In genomic region chr5:144752432-144752831, GRCm38 (mm10) we compare ENCODE assay signal across 9 mouse cellular contexts. TPM values are rescaled to one million over a fixed set of nuclear protein-coding genes. Genes with fewer than 3 reads are reported as not detected.
A peak's percentile ranks its signal among the peaks of the same experiment; 100 is the strongest.
DNase-seq lines count a peak whose midpoint lies in the region; ATAC-seq and TF ChIP-seq lines count a peak whose summit lies in the region.
"Had no signal": no experiment of that assay in that cellular context is flagged by ENCODE, and none has a peak within 500 bp of the region (broad histone marks: within the 10 kb centered on the region; RNA-seq: fewer than 3 reads in every experiment).

No protein-coding gene starts in this region.

- no peaks in the 10 kb centered on the region for H3K27me3 ChIP-seq in heart, embryonic 11.5 days (ENCODE audit: control insufficient read depth, insufficient read depth, low read length)
- H3K27me3 ChIP-seq in heart, adult 2 months (ENCODE audit: control insufficient read depth, insufficient read depth, low read length), result no peaks in the 10 kb centered on the region
- no peaks in the 10 kb centered on the region for H3K27me3 ChIP-seq in forebrain, embryonic 15.5 days
- no peaks in the 10 kb centered on the region for H3K27me3 ChIP-seq in hindbrain, embryonic 14.5 days (ENCODE audit: control insufficient read depth, insufficient read depth, low read length)
- H3K27me3 ChIP-seq: neural tube, embryonic 13.5 days had no signal

- 0 out of 2 replicates have a peak, but pooled peaks have one; percentile 29 for ATAC-seq in heart, embryonic 11.5 days (replicated peaks; ENCODE audit: insufficient number of reproducible peaks, low FRiP score, low TSS enrichment)
- peak; percentile 48; the same call in 1 of the 2 replicates for ATAC-seq in megakaryocyte-erythroid progenitor cell, adult 5-6 weeks (replicated peaks; ENCODE audit: low FRiP score, low TSS enrichment, poor library complexity, severe bottlenecking)
- no peak for ATAC-seq in forebrain, embryonic 15.5 days (replicated peaks)
- ATAC-seq in hindbrain, embryonic 14.5 days (ENCODE audit: low FRiP score), result no peak

- H3K4me2 ChIP-seq in heart, embryonic 11.5 days, result peak overlapping the region; percentile 8; the same call in 1 of the 2 replicates
- no peak overlapping the region for H3K4me2 ChIP-seq in forebrain, embryonic 15.5 days (replicated peaks)
- H3K4me2 ChIP-seq in hindbrain, embryonic 14.5 days (replicated peaks), result no peak overlapping the region
- H3K4me2 ChIP-seq: neural tube, embryonic 13.5 days had no signal

- intact Hi-C loops in heart, adult 2 months (cut with DNase I), result no loop called here

- H3K9me3 ChIP-seq in heart, embryonic 11.5 days (replicated peaks; ENCODE audit: control insufficient read depth, low read length), result no peaks in the 10 kb centered on the region
- no peaks in the 10 kb centered on the region for H3K9me3 ChIP-seq in forebrain, embryonic 15.5 days
- H3K9me3 ChIP-seq in hindbrain, embryonic 14.5 days (ENCODE audit: control insufficient read depth, low read length), result no peaks in the 10 kb centered on the region
- H3K9me3 ChIP-seq: neural tube, embryonic 13.5 days had no signal

- WGBS in heart, embryonic 11.5 days (ENCODE audit: insufficient replicate concordance), result 4% methylated on average over 5 of the region's 5 CpGs
- 6% methylated on average over 5 of the region's 5 CpGs for WGBS in heart, adult 2 months
- WGBS in forebrain, embryonic 15.5 days, result 18% methylated on average over 5 of the region's 5 CpGs
- WGBS in hindbrain, embryonic 14.5 days, result 24% methylated on average over 5 of the region's 5 CpGs

- H3K27ac ChIP-seq in heart, embryonic 11.5 days (ENCODE audit: low read depth, low read length), result no peak overlapping the region
- H3K27ac ChIP-seq in heart, adult 2 months, result no peak overlapping the region
- no peak overlapping the region for H3K27ac ChIP-seq in forebrain, embryonic 15.5 days (replicated peaks)
- H3K27ac ChIP-seq in hindbrain, embryonic 14.5 days, result no peak overlapping the region
- H3K27ac ChIP-seq: neural tube, embryonic 13.5 days had no signal

- TF ChIP-seq CTCF in heart, adult 2 months (IDR thresholded peaks at IDR 0.05), result no peak

- DNase-seq in heart, adult 2 months, result no peak
- DNase-seq in CD8-positive naive resting alpha-beta T cell, adult 2 months (ENCODE audit: low read depth in 2 of 2, low spot score in 2 of 2), result peak; percentile 7 to 13
- DNase-seq in kidney, postnatal 25 days, result peak; percentile 35 to 60
- no peak for DNase-seq in Muller cell, postnatal 12 days (ENCODE audit: inconsistent ontology term)
- DNase-seq in hindbrain, embryonic 14.5 days (ENCODE audit: low spot score), result no peak

- no peak for TF ChIP-seq EP300 in heart, adult 2 months (IDR thresholded peaks at IDR 0.05; ENCODE audit: insufficient read depth, low read depth, low read length)

- H3K79me2 ChIP-seq in heart, adult 2 months (replicated peaks; ENCODE audit: control insufficient read depth, insufficient read depth, low read length), result no peaks in the 10 kb centered on the region

- no peaks in the 10 kb centered on the region for H3K4me1 ChIP-seq in heart, embryonic 11.5 days (ENCODE audit: control insufficient read depth, insufficient read depth, low read length)
- H3K4me1 ChIP-seq in heart, adult 2 months (ENCODE audit: control insufficient read depth, insufficient read depth, low read length), result no peaks in the 10 kb centered on the region
- no peaks in the 10 kb centered on the region for H3K4me1 ChIP-seq in forebrain, embryonic 15.5 days
- H3K4me1 ChIP-seq in hindbrain, embryonic 14.5 days (replicated peaks; ENCODE audit: control insufficient read depth, insufficient read depth, low read length), result 0 out of 2 replicates have a peak, but pooled peaks cover 3% of the 10 kb centered on the region

- H3K9ac ChIP-seq in heart, embryonic 11.5 days (ENCODE audit: low read depth, low read length), result no peak overlapping the region
- no peak overlapping the region for H3K9ac ChIP-seq in heart, adult 2 months (ENCODE audit: low read depth, low read length)
- H3K9ac ChIP-seq in forebrain, embryonic 15.5 days (replicated peaks), result no peak overlapping the region
- H3K9ac ChIP-seq in hindbrain, embryonic 14.5 days, result no peak overlapping the region
- H3K9ac ChIP-seq: neural tube, embryonic 13.5 days had no signal

- no peak for TF ChIP-seq POLR2A in heart, adult 2 months (IDR thresholded peaks at IDR 0.05; ENCODE audit: insufficient read depth, low read depth, low read length)

- no peaks in the 10 kb centered on the region for H3K36me3 ChIP-seq in heart, embryonic 11.5 days (ENCODE audit: control insufficient read depth, insufficient read depth, low read length)
- H3K36me3 ChIP-seq in heart, adult 2 months (ENCODE audit: control insufficient read depth, insufficient read depth, low read length), result no peaks in the 10 kb centered on the region
- no peaks in the 10 kb centered on the region for H3K36me3 ChIP-seq in forebrain, embryonic 15.5 days
- H3K36me3 ChIP-seq in hindbrain, embryonic 14.5 days (replicated peaks; ENCODE audit: control insufficient read depth, insufficient read depth), result peaks cover 63% of the 10 kb centered on the region

- H3K4me3 ChIP-seq in heart, embryonic 11.5 days (ENCODE audit: low read depth, low read length), result no peak overlapping the region
- H3K4me3 ChIP-seq in heart, adult 2 months, result no peak overlapping the region
- no peak overlapping the region for H3K4me3 ChIP-seq in forebrain, embryonic 15.5 days
- no peak overlapping the region for H3K4me3 ChIP-seq in hindbrain, embryonic 14.5 days (replicated peaks; ENCODE audit: low read length)
- H3K4me3 ChIP-seq: neural tube, embryonic 13.5 days had no signal

RNA-seq across cellular contexts. Expression of gene Tmem130, which starts 9.2 kb away (rescaled TPM):
- polyA plus RNA-seq in heart, embryonic 11.5 days (2014; fragmentation: Nextera tagmentation; extraction: Ambion mirVana), result 0.79 and 1.4 TPM in 2 replicates
- total RNA-seq in heart, adult 2 months (2021), result under 1 TPM; 0.21 to 0.27 TPM
- 0.29 and 0.35 TPM in 2 replicates for polyA plus RNA-seq in heart, adult 2 months (2012; rRNA removed)
- total RNA-seq in megakaryocyte-erythroid progenitor cell, adult 5-6 weeks (2014; fragmentation: Nextera tagmentation), result 0.22 and 1.2 TPM in 2 replicates
- total RNA-seq in megakaryocyte-erythroid progenitor cell, adult 5-6 weeks (2017), result 0.23 and 0.75 TPM in 2 replicates
- polyA plus RNA-seq in forebrain, embryonic 15.5 days (2015; fragmentation: Nextera tagmentation; extraction: Ambion mirVana), result 132 and 153 TPM in 2 replicates
- 338 and 386 TPM in 2 replicates for polyA plus RNA-seq in hindbrain, embryonic 14.5 days (2014; fragmentation: Nextera tagmentation; extraction: Ambion mirVana)

RNA-seq across cellular contexts. Expression of gene Trrap, which starts 15.1 kb away (rescaled TPM):
- 62.6 and 75.7 TPM in 2 replicates for polyA plus RNA-seq in heart, embryonic 11.5 days (2014; fragmentation: Nextera tagmentation; extraction: Ambion mirVana)
- total RNA-seq in heart, adult 2 months (2021), result 10 to 100 TPM; 35.3 to 38.3 TPM
- 52.4 and 59.2 TPM in 2 replicates for polyA plus RNA-seq in heart, adult 2 months (2012; rRNA removed)
- 77.8 and 124 TPM in 2 replicates for total RNA-seq in megakaryocyte-erythroid progenitor cell, adult 5-6 weeks (2014; fragmentation: Nextera tagmentation)
- 33.5 and 40.3 TPM in 2 replicates for total RNA-seq in megakaryocyte-erythroid progenitor cell, adult 5-6 weeks (2017)
- 75.8 and 82.2 TPM in 2 replicates for polyA plus RNA-seq in forebrain, embryonic 15.5 days (2015; fragmentation: Nextera tagmentation; extraction: Ambion mirVana)
- 75.9 and 86.6 TPM in 2 replicates for polyA plus RNA-seq in hindbrain, embryonic 14.5 days (2014; fragmentation: Nextera tagmentation; extraction: Ambion mirVana)

Comparison
In these comparisons a context has a peak if more than half of its experiments do, and no peak if none do; other contexts are left out.
1. ATAC-seq: peak in heart, embryonic 11.5 days (single experiment) and megakaryocyte-erythroid progenitor cell, adult 5-6 weeks (single experiment); none in forebrain, embryonic 15.5 days (single experiment) and hindbrain, embryonic 14.5 days (single experiment).
2. DNase-seq: peak in CD8-positive naive resting alpha-beta T cell, adult 2 months (2 of 2) and kidney, postnatal 25 days (2 of 2); none in heart, adult 2 months (0 of 2), Muller cell, postnatal 12 days (single experiment) and hindbrain, embryonic 14.5 days (single experiment).
3. RNA of gene Tmem130, which starts 9.2 kb away (polyA plus RNA-seq): 338 to 386 TPM in hindbrain, embryonic 14.5 days and 132 to 153 TPM in forebrain, embryonic 15.5 days; 0.79 to 1.4 TPM in heart, embryonic 11.5 days and 0.29 to 0.35 TPM in heart, adult 2 months; every median in the first group is over 10 times any median in the second.